Mouse (Mus musculus): ENCODE measurements around the gene Ift172. TPM values are rescaled to one million over a fixed set of nuclear protein-coding genes. Genes with fewer than 3 reads are reported as not detected.

The Ift172 gene
- total RNA-seq, 2 experiments from 2014 or later = 80.9 to 96.8 TPM

- DNase-seq (ENCODE audit: low spot score in 2 of 2) = no peak
Observed at GRCm38 (mm10) chr5:31294964-31295605, 4.2 kb upstream of the Ift172 start.

DNA sequence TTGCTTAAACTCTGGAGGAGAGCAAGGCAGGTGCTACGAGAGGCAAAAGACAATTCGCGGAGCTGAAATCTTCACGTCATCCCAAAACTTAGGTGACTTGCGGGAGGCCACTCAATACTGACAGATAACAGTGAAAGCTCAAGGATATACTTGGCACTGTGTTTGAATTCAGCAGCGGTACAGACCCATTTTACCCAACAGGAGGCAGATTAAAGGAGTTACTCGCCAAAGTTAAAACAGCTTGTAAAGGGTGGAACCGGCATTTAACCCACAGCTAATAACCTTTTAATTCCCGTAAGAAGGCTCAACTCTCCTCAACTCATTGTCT lies 409 bp upstream of the Ift172 start:
- TF ChIP-seq CTCF (conservative IDR thresholded peaks at IDR 0.05) = peak; percentile 15; the same call in 1 of the 2 replicates
- no peak for DNase-seq (ENCODE audit: low spot score in 2 of 2)
- Histone ChIP-seq H3K27ac (peak overlapping the region; percentile 90), H3K4me3 (peak overlapping the region; percentile 70)

More at GRCm38 (mm10) chr5:31294964-31295605, 4.2 kb upstream of the Ift172 start:
- TF ChIP-seq CTCF (conservative IDR thresholded peaks at IDR 0.05) = no peak
- peak overlapping the region; percentile 96 for H3K27ac ChIP-seq
- H3K4me3 ChIP-seq = peak overlapping the region; percentile 81

- no peak overlapping the region; the same call in 1 of the 2 replicates for H3K4me3 ChIP-seq
- no peak for TF ChIP-seq CTCF (conservative IDR thresholded peaks at IDR 0.05)
- no peak for DNase-seq (ENCODE audit: low spot score in 2 of 2)
- H3K27ac ChIP-seq = no peak overlapping the region
Observed at GRCm38 (mm10) chr5:31289626-31290230, 1.2 kb downstream of the Ift172 start.

DNA sequence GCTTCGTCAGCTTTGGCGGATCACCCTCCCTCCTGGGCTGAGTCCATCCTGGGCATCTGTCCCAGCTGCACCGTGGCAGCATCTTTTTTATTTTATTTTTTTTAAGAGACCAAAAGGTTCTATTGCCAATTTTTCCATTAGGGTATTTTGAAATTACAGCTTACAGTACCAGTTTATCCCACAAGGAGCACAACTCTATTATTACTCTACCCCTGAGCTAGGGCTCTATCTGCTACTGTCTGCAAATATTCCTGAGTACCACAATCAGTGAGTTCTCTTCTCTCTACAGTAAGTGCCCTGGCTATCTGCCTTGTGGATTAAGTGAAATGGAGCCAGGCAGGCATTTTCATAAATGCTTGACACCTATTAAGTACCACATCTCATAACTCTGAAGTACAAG lies 2.3 kb downstream of the Ift172 start:
- TF ChIP-seq CTCF (conservative IDR thresholded peaks at IDR 0.05) = peak; percentile 54
- DNase-seq (ENCODE audit: low spot score in 2 of 2) = no peak
- no peak overlapping the region for H3K4me3 ChIP-seq
- no peak overlapping the region for H3K27ac ChIP-seq

DNA sequence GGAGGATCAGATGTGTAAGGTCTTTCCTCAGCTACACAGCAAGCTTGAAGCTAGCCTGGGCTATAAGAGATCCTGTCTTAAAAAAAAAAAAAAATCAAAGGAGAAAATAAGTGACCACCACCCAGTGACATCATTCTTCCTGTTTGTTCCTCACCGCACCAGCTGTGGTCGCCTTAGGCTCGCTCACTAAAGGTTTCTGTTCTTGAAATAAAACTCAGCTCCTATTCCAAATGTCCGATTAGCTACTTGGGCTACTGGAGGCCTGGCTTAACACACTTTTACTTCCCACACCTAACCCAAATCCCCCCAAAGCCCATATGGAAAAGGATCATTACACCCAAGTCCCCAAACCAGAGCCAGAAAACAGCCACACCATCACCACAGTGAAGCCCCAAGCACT lies 2.7 kb downstream of the Ift172 start:
- DNase-seq (ENCODE audit: low spot score in 2 of 2) = no peak
- no peak for TF ChIP-seq CTCF (conservative IDR thresholded peaks at IDR 0.05)
- H3K27ac ChIP-seq = no peak overlapping the region
- H3K4me3 ChIP-seq = no peak overlapping the region

GRCm38 (mm10) chr5:31279245-31279988 lies 11.5 kb downstream of the Ift172 start:
- no peak overlapping the region for H3K27ac ChIP-seq
- TF ChIP-seq CTCF (conservative IDR thresholded peaks at IDR 0.05) = no peak
- no peak overlapping the region for H3K4me3 ChIP-seq
- no peak for DNase-seq (ENCODE audit: low spot score in 2 of 2)

DNA sequence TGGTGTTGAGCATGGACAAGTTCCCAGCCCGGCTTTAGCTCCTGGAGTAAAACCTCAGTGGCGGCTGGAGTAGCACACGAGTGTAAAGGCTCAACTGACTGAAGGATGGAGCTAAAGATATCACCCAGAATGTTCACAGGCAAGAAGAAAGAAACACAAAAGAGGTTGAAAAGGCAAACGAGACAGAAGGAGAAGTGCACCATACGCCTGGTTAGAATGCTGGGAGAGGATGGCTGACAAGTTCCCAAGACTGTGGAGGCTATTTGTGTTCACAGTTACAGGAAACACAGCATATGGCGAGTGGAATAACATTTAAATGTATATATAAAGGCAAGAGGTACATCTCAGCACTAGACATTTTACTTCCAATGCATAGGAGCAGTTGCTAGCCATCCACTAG lies 17.9 kb downstream of the Ift172 start:
- Histone ChIP-seq H3K4me3 (no peak overlapping the region), H3K27ac (no peak overlapping the region)
- DNase-seq (ENCODE audit: low spot score in 2 of 2) = no peak
- no peak for TF ChIP-seq CTCF (conservative IDR thresholded peaks at IDR 0.05)

DNA sequence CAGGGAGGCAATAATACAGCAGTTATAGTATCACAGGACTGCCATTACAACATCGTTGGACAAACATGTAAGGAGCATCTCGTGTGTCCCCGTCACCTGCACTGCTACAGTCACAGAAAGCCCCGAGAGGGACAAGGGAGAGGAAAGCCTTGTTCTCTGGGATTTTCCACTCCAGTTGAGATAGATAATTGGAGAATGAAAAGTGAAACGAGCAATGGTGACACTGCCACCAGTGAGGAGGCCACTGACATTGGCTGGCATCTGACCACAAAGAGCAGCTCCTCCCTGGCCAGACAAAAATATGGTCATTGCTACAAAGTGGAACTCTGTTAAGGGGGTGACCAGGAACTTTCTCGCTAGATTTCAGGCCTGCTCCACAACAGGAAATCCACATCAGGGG lies 23.2 kb downstream of the Ift172 start:
- DNase-seq (ENCODE audit: low spot score in 2 of 2) = no peak
- H3K27ac ChIP-seq = no peak overlapping the region
- no peak overlapping the region for H3K4me3 ChIP-seq
- no peak for TF ChIP-seq CTCF (conservative IDR thresholded peaks at IDR 0.05)

DNA sequence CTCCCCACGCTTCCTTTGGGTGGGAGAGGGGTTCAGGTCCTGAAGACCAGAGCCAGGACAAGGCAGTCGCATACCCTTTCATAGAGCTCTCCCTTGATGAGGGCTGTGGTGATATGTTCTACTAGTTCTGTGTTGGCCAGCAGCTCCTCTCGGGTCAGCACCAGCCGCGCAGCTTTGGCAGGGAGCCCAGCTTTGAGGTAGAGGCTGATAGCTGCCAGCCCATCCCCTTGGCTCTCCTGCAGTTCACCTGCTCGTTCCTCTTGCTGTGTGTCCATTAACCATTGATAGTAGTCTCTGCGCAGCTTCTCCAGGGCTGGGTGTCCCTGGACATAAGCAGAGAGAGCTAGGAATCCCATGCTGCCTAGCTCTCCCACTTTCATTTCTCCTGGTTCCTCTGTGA lies 24.8 kb downstream of the Ift172 start:
- no peak for DNase-seq (ENCODE audit: low spot score in 2 of 2)
- no peak for TF ChIP-seq CTCF (conservative IDR thresholded peaks at IDR 0.05)
- H3K27ac ChIP-seq = no peak overlapping the region
- H3K4me3 ChIP-seq = no peak overlapping the region

- Histone ChIP-seq H3K27ac (no peak overlapping the region), H3K4me3 (no peak overlapping the region)
- no peak for DNase-seq (ENCODE audit: low spot score in 2 of 2)
- TF ChIP-seq CTCF (conservative IDR thresholded peaks at IDR 0.05) = no peak
Observed at GRCm38 (mm10) chr5:31257616-31258015, 33.3 kb downstream of the Ift172 start.

GRCm38 (mm10) chr5:31255971-31256370 lies 34.9 kb downstream of the Ift172 start:
- TF ChIP-seq CTCF (conservative IDR thresholded peaks at IDR 0.05) = no peak
- Histone ChIP-seq H3K4me3 (no peak overlapping the region), H3K27ac (0 out of 2 replicates have a peak overlapping the region, but pooled peaks have one; percentile 0)
- DNase-seq (ENCODE audit: low spot score in 2 of 2) = no peak

- no peak overlapping the region for H3K27ac ChIP-seq
- TF ChIP-seq CTCF (conservative IDR thresholded peaks at IDR 0.05) = no peak
- no peak overlapping the region for H3K4me3 ChIP-seq
- DNase-seq (ENCODE audit: low spot score in 2 of 2) = no peak
Observed at GRCm38 (mm10) chr5:31255381-31255780, 35.5 kb downstream of the Ift172 start.

DNA sequence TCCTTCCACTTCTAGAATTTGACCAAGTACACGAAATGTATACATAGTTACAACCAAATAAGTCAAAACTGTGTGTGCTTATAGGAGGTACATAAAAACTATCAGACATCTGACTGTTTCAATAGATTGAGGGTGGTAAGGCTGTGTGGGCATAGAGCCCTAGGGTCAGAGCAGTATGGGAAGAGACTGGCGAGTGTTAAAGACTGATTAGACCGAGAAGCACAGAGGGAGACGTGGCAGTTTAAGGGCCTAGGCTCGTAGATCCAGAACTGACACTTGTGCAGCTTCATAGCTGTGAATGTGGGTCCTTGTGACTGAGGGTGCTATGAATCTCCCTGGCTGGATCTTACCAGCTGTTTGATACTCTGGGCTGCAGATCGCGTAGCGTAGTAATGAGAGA lies 36.0 kb downstream of the Ift172 start:
- H3K27ac ChIP-seq = peak overlapping the region; percentile 63; the same call in 1 of the 2 replicates

More for the DNA sequence above, 36.0 kb downstream of the Ift172 start:
- H3K4me3 ChIP-seq = no peak overlapping the region
- no peak for TF ChIP-seq CTCF (conservative IDR thresholded peaks at IDR 0.05)
- no peak for DNase-seq (ENCODE audit: low spot score in 2 of 2)

Data from layer of hippocampus, adult 2 months (tissue).